Mouse (Mus musculus) MEL (cell line): ENCODE measurements around the gene Tecpr1. TPM values are rescaled to one million over a fixed set of nuclear protein-coding genes. Genes with fewer than 3 reads are reported as not detected.
A peak's percentile ranks its signal among the peaks of the same experiment; 100 is the strongest.

ENCODE experiments used
- DNase-seq: peaks from one replicate; pipeline ENCODE4 v3.0.0; 2011; ENCODE audit warnings: low read depth, low spot score
- H3K27ac ChIP-seq: 2 replicates; pipeline ENCODE4 v1.5.1; 2012; ENCODE audit warnings: low read depth, mild to moderate bottlenecking, control low read depth, low read length, moderate library complexity; ENCODE audit not compliant: control insufficient read depth
- H3K27me3 ChIP-seq, 2 experiments: fragments of 150-350 bp in 1 of 2; sonication (generic) in 1 of 2; 2 replicates each; pipeline ENCODE4 v1.6.1; 2012; ENCODE audit warnings: low read length in 2 of 2, mild to moderate bottlenecking in 2 of 2, improper control_type of control experiment in 1 of 2, moderate library complexity in 1 of 2; ENCODE audit not compliant: insufficient read depth in 2 of 2, control insufficient read depth in 1 of 2
- H3K36me3 ChIP-seq, 2 experiments: 2 replicates each; pipeline ENCODE4 v1.6.1; 2012 to 2014; ENCODE audit warnings: low read length in 2 of 2, improper control_type of control experiment in 1 of 2, inconsistent platforms in 1 of 2, mild to moderate bottlenecking in 1 of 2; ENCODE audit not compliant: insufficient read depth in 2 of 2, control insufficient read depth in 1 of 2
- H3K4me1 ChIP-seq, 2 experiments: fragments of 150-350 bp in 1 of 2; sonication (generic) in 1 of 2; 2 replicates each; pipeline ENCODE4 v1.6.1; 2012; ENCODE audit warnings: low read length in 2 of 2, improper control_type of control experiment in 1 of 2, mild to moderate bottlenecking in 1 of 2; ENCODE audit not compliant: insufficient read depth in 2 of 2, control insufficient read depth in 1 of 2
- H3K4me3 ChIP-seq, 2 experiments: fragments of 150-350 bp in 1 of 2; sonication (generic) in 1 of 2; 2 replicates each; pipeline ENCODE4 v1.5.1; 2012; ENCODE audit warnings: low read depth in 2 of 2, low read length in 2 of 2, mild to moderate bottlenecking in 2 of 2, moderate library complexity in 2 of 2, control low read depth in 1 of 2, improper control_type of control experiment in 1 of 2; ENCODE audit not compliant: control insufficient read depth in 1 of 2, insufficient read depth in 1 of 2
- H3K79me2 ChIP-seq: 2 replicates; pipeline ENCODE4 v1.6.1; 2012; ENCODE audit warnings: mild to moderate bottlenecking, low read length, moderate library complexity; ENCODE audit not compliant: control insufficient read depth, poor library complexity, insufficient read depth
- H3K9ac ChIP-seq: 2 replicates; pipeline ENCODE4 v1.6.1; 2012; ENCODE audit warnings: low read depth, mild to moderate bottlenecking, control low read depth, low read length, moderate library complexity; ENCODE audit not compliant: control insufficient read depth, poor library complexity, severe bottlenecking
- H3K9me3 ChIP-seq: fragments of 150-350 bp; sonication (generic); replicated peaks from 2 replicates; pipeline ENCODE4 v1.6.1; 2012; ENCODE audit warnings: mild to moderate bottlenecking, low read length, improper control_type of control experiment, moderate library complexity; ENCODE audit not compliant: insufficient read depth
- BHLHE40 ChIP-seq: IDR thresholded peaks from 2 replicates; pipeline ENCODE4 v1.6.1; 2012; ENCODE audit warnings: low read depth, mild to moderate bottlenecking, inconsistent platforms, low read length, improper control_type of control experiment, borderline replicate concordance
- CHD1 ChIP-seq: IDR thresholded peaks from 2 replicates; pipeline ENCODE4 v1.6.1; 2012; ENCODE audit warnings: low read depth, mild to moderate bottlenecking, inconsistent platforms, low read length, improper control_type of control experiment
- CTCF ChIP-seq, 3 experiments: IDR thresholded peaks in 2 of 3; conservative IDR thresholded peaks in 1 of 3; 2 replicates each; pipeline ENCODE4 v1.5.1; 2011 to 2012; ENCODE audit warnings: low read length in 3 of 3, low read depth in 2 of 3, mild to moderate bottlenecking in 2 of 3, improper control_type of control experiment in 1 of 3, inconsistent platforms in 1 of 3, mixed read lengths in 1 of 3, moderate library complexity in 1 of 3; ENCODE audit not compliant: control insufficient read depth in 1 of 3, insufficient read depth in 1 of 3, poor library complexity in 1 of 3, severe bottlenecking in 1 of 3
- E2F4 ChIP-seq: IDR thresholded peaks from 2 replicates; pipeline ENCODE4 v1.6.1; 2011; ENCODE audit warnings: low read depth, low read length, improper control_type of control experiment, borderline replicate concordance
- ELF1 ChIP-seq: IDR thresholded peaks from 2 replicates; pipeline ENCODE4 v1.6.1; 2014; ENCODE audit warnings: low read depth, mild to moderate bottlenecking, inconsistent platforms, low read length, improper control_type of control experiment, moderate library complexity
- ETS1 ChIP-seq: IDR thresholded peaks from 2 replicates; pipeline ENCODE4 v1.6.1; 2012; ENCODE audit warnings: low read depth, mild to moderate bottlenecking, inconsistent platforms, low read length, improper control_type of control experiment, moderate library complexity
- GATA1 ChIP-seq: IDR thresholded peaks from 2 replicates; pipeline ENCODE4 v1.6.1; 2011; ENCODE audit warnings: low read depth, low read length, improper control_type of control experiment
- HCFC1 ChIP-seq: IDR thresholded peaks from 2 replicates; pipeline ENCODE4 v1.6.1; 2012; ENCODE audit warnings: low read depth, mild to moderate bottlenecking, inconsistent platforms, low read length, improper control_type of control experiment, moderate library complexity
- KAT2A ChIP-seq: conservative IDR thresholded peaks from 2 replicates; pipeline ENCODE4 v1.6.1; 2012; ENCODE audit warnings: low read depth, low read length, improper control_type of control experiment, inconsistent platforms
- MAFK ChIP-seq: IDR thresholded peaks from 2 replicates; pipeline ENCODE4 v1.6.1; 2011; ENCODE audit warnings: low read depth, mild to moderate bottlenecking, low read length, improper control_type of control experiment, borderline replicate concordance
- MAX ChIP-seq: IDR thresholded peaks from 2 replicates; pipeline ENCODE4 v1.6.1; 2011; ENCODE audit warnings: low read length, improper control_type of control experiment
- MAZ ChIP-seq: IDR thresholded peaks from 2 replicates; pipeline ENCODE4 v1.6.1; 2012; ENCODE audit warnings: low read depth, mild to moderate bottlenecking, inconsistent platforms, low read length, improper control_type of control experiment
- MXI1 ChIP-seq: IDR thresholded peaks from 2 replicates; pipeline ENCODE4 v1.6.1; 2011; ENCODE audit warnings: mild to moderate bottlenecking, low read depth, low read length, improper control_type of control experiment
- MYB ChIP-seq: IDR thresholded peaks from 2 replicates; pipeline ENCODE4 v1.6.1; 2011; ENCODE audit warnings: mild to moderate bottlenecking, low read depth, low read length, improper control_type of control experiment
- MYC ChIP-seq: IDR thresholded peaks from 2 replicates; pipeline ENCODE4 v1.6.1; 2011; ENCODE audit warnings: low read depth, mild to moderate bottlenecking, low read length, improper control_type of control experiment, moderate library complexity
- NELFE ChIP-seq: IDR thresholded peaks from 2 replicates; pipeline ENCODE4 v1.6.1; 2011; ENCODE audit warnings: low read depth, low read length, improper control_type of control experiment
- POLR2AphosphoS2 ChIP-seq: IDR thresholded peaks from 2 replicates; pipeline ENCODE4 v1.6.1; 2011; ENCODE audit warnings: low read length, improper control_type of control experiment
- POLR2AphosphoS5 ChIP-seq: IDR thresholded peaks from 2 replicates; pipeline ENCODE4 v1.6.1; 2012; ENCODE audit warnings: low read depth, borderline replicate concordance, mild to moderate bottlenecking, inconsistent platforms, low read length, moderate library complexity, mixed read lengths
- RAD21 ChIP-seq: IDR thresholded peaks from 2 replicates; pipeline ENCODE4 v1.6.1; 2011; ENCODE audit warnings: mild to moderate bottlenecking, low read depth, low read length, improper control_type of control experiment
- RCOR1 ChIP-seq: IDR thresholded peaks from 2 replicates; pipeline ENCODE4 v1.6.1; 2012; ENCODE audit warnings: low read depth, mild to moderate bottlenecking, inconsistent platforms, low read length, improper control_type of control experiment
- SIN3A ChIP-seq: IDR thresholded peaks from 2 replicates; pipeline ENCODE4 v1.6.1; 2012; ENCODE audit warnings: low read length, improper control_type of control experiment, inconsistent platforms
- SMC3 ChIP-seq: IDR thresholded peaks from 2 replicates; pipeline ENCODE4 v1.6.1; 2011; ENCODE audit warnings: low read depth, low read length, improper control_type of control experiment
- TAL1 ChIP-seq: IDR thresholded peaks from 2 replicates; pipeline ENCODE4 v1.6.1; 2012; ENCODE audit warnings: mild to moderate bottlenecking, inconsistent platforms, low read length, moderate library complexity, mixed read lengths
- TCF12 ChIP-seq: IDR thresholded peaks from 2 replicates; pipeline ENCODE4 v1.6.1; 2014; ENCODE audit warnings: low read depth, mild to moderate bottlenecking, inconsistent platforms, low read length, improper control_type of control experiment, moderate library complexity
- UBTF ChIP-seq: IDR thresholded peaks from 2 replicates; pipeline ENCODE4 v1.6.1; 2012; ENCODE audit warnings: low read depth, mild to moderate bottlenecking, inconsistent platforms, low read length, improper control_type of control experiment, moderate library complexity, borderline replicate concordance; ENCODE audit not compliant: insufficient read depth
- USF1 ChIP-seq: IDR thresholded peaks from 2 replicates; pipeline ENCODE4 v1.6.1; 2014; ENCODE audit warnings: low read depth, mild to moderate bottlenecking, inconsistent platforms, low read length, improper control_type of control experiment, moderate library complexity
- USF2 ChIP-seq, 2 experiments: IDR thresholded peaks; 2 replicates each; pipeline ENCODE4 v1.6.1; 2011 to 2012; ENCODE audit warnings: improper control_type of control experiment in 2 of 2, low read length in 2 of 2, borderline replicate concordance in 1 of 2, inconsistent platforms in 1 of 2, low read depth in 1 of 2, mild to moderate bottlenecking in 1 of 2; ENCODE audit not compliant: insufficient read depth in 1 of 2
- ZC3H11A ChIP-seq: IDR thresholded peaks from 2 replicates; pipeline ENCODE4 v1.6.1; 2012; ENCODE audit warnings: low read depth, mild to moderate bottlenecking, inconsistent platforms, low read length, improper control_type of control experiment
- ZKSCAN1 ChIP-seq: IDR thresholded peaks from 2 replicates; pipeline ENCODE4 v1.6.1; 2012; ENCODE audit warnings: low read depth, mild to moderate bottlenecking, inconsistent platforms, low read length, improper control_type of control experiment, moderate library complexity
- ZMIZ1 ChIP-seq: IDR thresholded peaks from 2 replicates; pipeline ENCODE4 v1.6.1; 2012; ENCODE audit warnings: low read depth, mild to moderate bottlenecking, inconsistent platforms, low read length, improper control_type of control experiment, moderate library complexity
- polyA plus RNA-seq, 2 experiments: library from polyadenylated mRNA; stranded (reverse) in 1 of 2; unstranded in 1 of 2; fragments of >175 nt in 1 of 2; fragments of >200 nt in 1 of 2; gene quantifications; 2 replicates each; pipeline versions ENCODE4 v1.2.1 to v1.2.4; 2012; ENCODE audit warnings: low replicate concordance in 2 of 2, low read depth in 1 of 2; ENCODE audit not compliant: insufficient read length in 2 of 2, insufficient read depth in 1 of 2, missing spikeins in 1 of 2
- total RNA-seq: library from RNA; depleted of rRNA; stranded (reverse); fragments of 300-350 nt; gene quantifications from 2 replicates; pipeline ENCODE4 v1.2.3, GENCODE M21; 2012

Tecpr1 gene
- total and polyA plus RNA-seq, 3 experiments = 6.2 to 9.0 TPM; not detected in 1

DNA sequence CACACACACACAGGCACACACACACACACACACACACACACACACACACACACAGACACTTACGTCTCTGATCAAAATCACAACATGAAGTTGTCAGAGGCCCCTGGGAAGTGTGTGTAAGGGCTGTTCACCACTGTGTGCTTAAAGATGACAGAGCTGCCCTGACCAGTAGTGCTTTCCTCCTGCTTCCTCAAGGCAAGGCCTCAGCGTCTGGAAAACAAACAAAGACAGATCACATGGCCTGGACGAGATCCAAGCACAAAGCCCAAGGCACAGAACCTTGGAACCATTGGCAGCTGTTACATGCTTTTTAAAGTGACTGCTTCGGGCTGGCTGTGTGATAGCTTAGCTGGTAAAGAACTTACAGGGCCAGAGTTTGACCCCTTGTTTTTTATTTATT is 64.8 kb downstream of the Tecpr1 start:
- Histone ChIP-seq H3K36me3 (peaks cover 0 to 5% of the 10 kb centered on the region in 2 experiments; a peak in 2 of 4 replicates), H3K27me3 (no peaks in the 10 kb centered on the region)
- TF ChIP-seq MYC (no peak), UBTF (no peak), HCFC1 (no peak), USF1 (no peak), E2F4 (no peak), CTCF (IDR thresholded peaks at IDR 0.05 in 2 of 3, conservative IDR thresholded peaks at IDR 0.05 in 1 of 3; ENCODE audit: control insufficient read depth in 1 of 3, insufficient read depth in 1 of 3, low read depth in 2 of 3, low read length in 3 of 3, poor library complexity in 1 of 3, severe bottlenecking in 1 of 3) (no peak), RCOR1 (no peak), ZMIZ1 (no peak), USF2 (IDR thresholded peaks at IDR 0.05; ENCODE audit: borderline replicate concordance in 1 of 2, insufficient read depth in 1 of 2, low read depth in 1 of 2, low read length in 2 of 2) (no peak), MYB (no peak), ZKSCAN1 (no peak)

DNA sequence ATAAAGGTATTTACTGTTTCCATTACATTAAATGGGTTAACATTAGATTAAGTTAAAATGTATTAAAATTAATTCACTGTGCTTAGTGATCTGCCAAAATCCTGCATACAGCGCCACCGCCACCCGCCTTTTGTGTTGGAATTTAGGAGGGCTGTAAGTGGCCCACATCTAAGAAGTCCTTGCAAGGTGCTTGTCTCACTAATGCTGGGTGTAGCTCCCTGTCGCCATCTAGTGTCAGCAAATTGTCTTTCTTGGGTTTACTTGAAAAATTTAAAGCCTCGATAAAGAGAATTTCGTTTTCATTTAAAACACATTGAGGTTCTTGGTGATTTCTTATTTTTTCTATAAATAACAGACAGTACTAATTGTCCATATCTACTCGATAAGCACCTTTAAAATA is 68.9 kb downstream of the Tecpr1 start:
- no peak overlapping the region for H3K27ac ChIP-seq
- H3K9ac ChIP-seq = no peak overlapping the region
- no peaks in the 10 kb centered on the region for H3K9me3 ChIP-seq
- peaks cover 0 to 7% of the 10 kb centered on the region in 2 experiments; a peak in 2 of 4 replicates for H3K36me3 ChIP-seq
- peak; percentile 84 for DNase-seq
- no peak overlapping the region for H3K4me3 ChIP-seq
- H3K79me2 ChIP-seq = no peaks in the 10 kb centered on the region
- H3K27me3 ChIP-seq = no peaks in the 10 kb centered on the region
- no peaks in the 10 kb centered on the region for H3K4me1 ChIP-seq
- no peak for TF ChIP-seq TCF12
- no peak for TF ChIP-seq GATA1
- TF ChIP-seq E2F4 = no peak
- TF ChIP-seq ZMIZ1 = no peak
- peak; percentile 55 to 83 (median 60) for TF ChIP-seq CTCF (IDR thresholded peaks at IDR 0.05 in 2 of 3, conservative IDR thresholded peaks at IDR 0.05 in 1 of 3; ENCODE audit: control insufficient read depth in 1 of 3, insufficient read depth in 1 of 3, low read depth in 2 of 3, low read length in 3 of 3, poor library complexity in 1 of 3, severe bottlenecking in 1 of 3)
- no peak for TF ChIP-seq MAFK
- TF ChIP-seq ETS1 = no peak
- no peak for TF ChIP-seq CHD1
- TF ChIP-seq TAL1 = no peak
- no peak for TF ChIP-seq MAX
- TF ChIP-seq USF2 (IDR thresholded peaks at IDR 0.05; ENCODE audit: borderline replicate concordance in 1 of 2, insufficient read depth in 1 of 2, low read depth in 1 of 2, low read length in 2 of 2) = no peak
- TF ChIP-seq POLR2AphosphoS5 = no peak
- TF ChIP-seq SMC3 = peak; percentile 78
- TF ChIP-seq MAZ = no peak
- 0 out of 2 replicates have a peak, but pooled peaks have one; percentile 16 for TF ChIP-seq SIN3A
- TF ChIP-seq KAT2A = no peak
- no peak for TF ChIP-seq BHLHE40
- no peak for TF ChIP-seq NELFE
- TF ChIP-seq RAD21 = peak; percentile 75
- no peak for TF ChIP-seq MYB
- TF ChIP-seq HCFC1 = no peak
- peak; percentile 72 for TF ChIP-seq ZC3H11A
- TF ChIP-seq UBTF = no peak
- no peak for TF ChIP-seq POLR2AphosphoS2
- no peak for TF ChIP-seq USF1
- no peak for TF ChIP-seq ELF1
- no peak for TF ChIP-seq MXI1

More for the DNA sequence above, 64.8 kb downstream of the Tecpr1 start:
- no peak overlapping the region for H3K4me3 ChIP-seq
- no peaks in the 10 kb centered on the region for H3K79me2 ChIP-seq
- no peaks in the 10 kb centered on the region for H3K9me3 ChIP-seq
- no peak overlapping the region for H3K9ac ChIP-seq
- 0 out of 4 replicates have a peak, but pooled peaks cover 0 to 2% of the 10 kb centered on the region in 2 experiments for H3K4me1 ChIP-seq
- H3K27ac ChIP-seq = no peak overlapping the region
- no peak for DNase-seq
